Mouse (Mus musculus) lung, adult 2 months (tissue): ENCODE data around the gene Gm3047. TPM values are rescaled to one million over a fixed set of nuclear protein-coding genes. Genes with fewer than 3 reads are reported as not detected.
"Not testable (repeated sequence)": the region's sequence is repeated elsewhere in the genome, so short reads cannot be mapped to it uniquely, and the experiment has no call there.

Source experiments
- DNase-seq: peaks from one replicate; pipeline ENCODE4 v3.0.0; 2022
- H3K4me1 ChIP-seq: fragments of 200-500 bp; 2 replicates; pipeline ENCODE4 v1.6.1; 2011; ENCODE audit warnings: low read length; ENCODE audit not compliant: control insufficient read depth, insufficient read depth
- H3K4me3 ChIP-seq: fragments of 200-500 bp; replicated peaks from 2 replicates; pipeline ENCODE3; 2011; ENCODE audit warnings: low read depth, mild to moderate bottlenecking, control low read depth, low read length; ENCODE audit errors: extremely low read depth
- WGBS: fragments of 180-500 bp; shearing (Covaris S2); methylation state at CpG from one replicate; pipeline ENCODE4 v1.1.7; 2018; 5-methylcytosine and 5-hydroxymethylcytosine counted together
- polyA plus RNA-seq: library from polyadenylated mRNA; depleted of rRNA; stranded (reverse); fragments of >200 nt; gene quantifications from 2 replicates; pipeline ENCODE4 v1.2.3, GENCODE M21; 2012; rRNA removed

Gm3047 gene
- not detected in 2 replicates for polyA plus RNA-seq

DNA sequence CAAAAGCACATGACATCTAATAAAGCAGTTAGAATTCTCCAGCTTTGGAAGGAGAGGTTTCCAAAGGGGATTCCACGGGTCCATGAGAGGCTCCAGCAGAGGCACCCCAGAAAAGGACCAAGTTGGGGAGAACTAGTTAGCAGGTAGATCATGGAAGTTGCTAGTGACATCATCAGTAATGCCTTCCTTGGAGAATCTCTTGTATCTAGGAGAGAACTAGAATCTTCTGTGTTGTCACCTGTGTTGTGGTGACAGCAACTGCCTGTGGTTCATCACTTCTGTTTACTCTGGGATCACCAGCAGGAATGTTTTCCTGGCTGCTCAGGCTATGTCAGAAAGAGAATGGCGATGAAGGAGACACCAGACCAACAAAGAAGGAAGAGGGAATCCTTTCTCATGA is at the start of gene Gm3047:
TSS of gene Gm3047 (plus strand) at position 301 of the 400 bp plus-strand sequence.
- H3K4me1 ChIP-seq, DNase-seq, H3K4me3 ChIP-seq: not testable (repeated sequence)
- WGBS, result no CpG with 5 or more reads among the region's 2 CpGs

Other genes starting within 250 kb of the Gm3047 start
- gene Gm3149, start 238.1 kb upstream of the Gm3047 start, polyA plus RNA-seq, result not detected in 2 replicates
- gene 2610042L04Rik, start 220.6 kb upstream of the Gm3047 start, polyA plus RNA-seq, result not detected in 2 replicates
- not detected in 2 replicates for gene Gm3159, start 157.9 kb upstream of the Gm3047 start, polyA plus RNA-seq
- 0.17 TPM in 1 of 2 replicates, not detected in the other for gene Gm3164, start 140.0 kb upstream of the Gm3047 start, polyA plus RNA-seq
- 0.32 TPM in 1 of 2 replicates, not detected in the other for gene Gm3173, start 124.4 kb upstream of the Gm3047 start, polyA plus RNA-seq
- not detected in 2 replicates for gene Gm3182, start 73.7 kb upstream of the Gm3047 start, polyA plus RNA-seq
- not detected in 2 replicates for gene Gm8159, start 76.9 kb downstream of the Gm3047 start, polyA plus RNA-seq
- 0.18 TPM in 1 of 2 replicates, not detected in the other for gene Gm3239, start 108.8 kb downstream of the Gm3047 start, polyA plus RNA-seq
- gene Gm7876, start 153.8 kb downstream of the Gm3047 start, polyA plus RNA-seq, result not detected in 2 replicates
- 0.08 TPM in 1 of 2 replicates, not detected in the other for gene Gm3252, start 171.4 kb downstream of the Gm3047 start, polyA plus RNA-seq
- gene Gm9602, start 220.9 kb downstream of the Gm3047 start, polyA plus RNA-seq, result not detected in 2 replicates